Mouse (Mus musculus) cortical plate, adult 2 months (tissue): ENCODE data around the gene Tstd2. TPM values are rescaled to one million over a fixed set of nuclear protein-coding genes. Genes with fewer than 3 reads are reported as not detected.

ENCODE experiments used
- H3K27ac ChIP-seq: fragments of 200-500 bp; 2 replicates; pipeline ENCODE4 v1.5.1; 2012; ENCODE audit warnings: low read length, control low read depth, inconsistent platforms; ENCODE audit not compliant: insufficient read depth
- H3K4me1 ChIP-seq: fragments of 200-500 bp; 2 replicates; pipeline ENCODE4 v1.6.1; 2011; ENCODE audit warnings: low read length; ENCODE audit not compliant: control insufficient read depth, insufficient read depth
- H3K4me3 ChIP-seq: fragments of 200-500 bp; 2 replicates; pipeline ENCODE4 v1.5.1; 2011; ENCODE audit warnings: mild to moderate bottlenecking, low read length, control low read depth; ENCODE audit not compliant: insufficient read depth
- CTCF ChIP-seq: fragments of 200-500 bp; IDR thresholded peaks from 2 replicates; pipeline ENCODE4 v1.5.1; 2011; ENCODE audit warnings: mild to moderate bottlenecking, control low read depth, low read length; ENCODE audit not compliant: insufficient read depth; ENCODE audit errors: extremely low read depth
- POLR2A ChIP-seq: fragments of 200-500 bp; IDR thresholded peaks from 2 replicates; pipeline ENCODE4 v1.6.1; 2011; ENCODE audit warnings: mild to moderate bottlenecking, low read length, control low read depth; ENCODE audit not compliant: insufficient read depth; ENCODE audit errors: extremely low read depth
- polyA plus RNA-seq: library from polyadenylated mRNA; depleted of rRNA; stranded (reverse); fragments of >200 nt; gene quantifications from 2 replicates; pipeline ENCODE4 v1.2.3, GENCODE M21; 2012

The Tstd2 gene
- polyA plus RNA-seq, 1 experiment = 14.7 TPM

DNA sequence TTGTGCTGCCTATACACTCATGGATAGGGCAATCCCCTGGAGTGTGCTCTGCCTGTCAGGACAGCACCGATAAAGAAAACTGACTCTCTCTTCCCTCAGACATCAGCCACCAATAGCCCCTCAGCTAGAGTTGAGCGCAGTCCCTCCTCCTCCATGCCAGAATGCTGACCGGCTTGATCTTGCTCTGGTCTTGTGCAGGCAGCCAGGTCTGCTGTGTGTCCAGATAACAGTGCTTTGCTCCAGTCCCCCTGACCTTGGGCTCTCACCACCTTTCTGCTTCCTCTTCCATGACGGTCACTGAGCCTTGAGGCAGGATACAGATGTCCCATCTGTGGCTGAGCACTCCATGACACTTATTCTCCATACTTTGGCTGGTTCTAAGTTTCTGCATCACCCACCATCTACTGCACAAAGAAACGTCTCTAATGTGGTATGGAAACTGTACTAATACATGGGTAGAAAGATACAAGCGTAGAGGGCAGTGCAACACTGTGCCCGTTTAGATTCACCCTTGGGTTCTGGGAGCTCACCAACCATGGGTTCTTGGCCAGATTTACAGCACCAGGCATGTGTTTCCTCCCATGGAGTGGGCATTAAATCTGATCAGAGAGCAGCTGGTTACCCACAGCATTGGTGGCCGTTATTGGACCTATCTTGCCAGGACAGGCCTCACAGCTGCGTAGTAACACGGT is 36.3 kb downstream of the Tstd2 start:
- Histone ChIP-seq H3K27ac (no peak overlapping the region), H3K4me1 (peaks cover 3% of the 10 kb centered on the region; the same call in 1 of the 2 replicates), H3K4me3 (no peak overlapping the region)
- no peak for TF ChIP-seq CTCF
- TF ChIP-seq POLR2A = no peak

DNA sequence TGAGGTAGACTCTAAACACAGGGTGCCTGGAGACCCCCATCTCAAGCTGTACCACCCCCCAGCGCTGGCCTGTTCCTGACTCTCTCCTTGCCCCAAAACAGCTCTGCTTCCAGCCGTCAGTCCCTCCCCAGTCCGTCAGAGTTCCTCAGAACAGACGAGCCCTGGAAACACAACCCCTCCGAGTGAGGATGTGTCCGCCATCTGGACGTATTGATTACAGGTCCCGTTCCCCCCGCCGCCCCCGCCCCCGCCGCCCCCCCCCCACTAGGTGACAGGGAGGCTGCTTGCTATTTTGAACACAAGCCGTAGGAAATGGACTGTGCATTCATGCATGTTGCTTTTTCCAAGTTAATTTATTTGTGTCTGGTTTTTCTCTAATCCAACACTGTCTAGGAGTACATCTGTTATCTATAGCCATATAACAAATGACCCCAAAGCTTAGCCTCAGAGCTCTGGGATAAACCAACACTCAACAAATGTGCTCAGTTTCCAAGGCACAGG is 37.2 kb downstream of the Tstd2 start:
- H3K4me3 ChIP-seq = no peak overlapping the region
- TF ChIP-seq POLR2A = no peak
- no peak for TF ChIP-seq CTCF
- no peak overlapping the region for H3K27ac ChIP-seq
- H3K4me1 ChIP-seq = peaks cover 3% of the 10 kb centered on the region; the same call in 1 of the 2 replicates

DNA sequence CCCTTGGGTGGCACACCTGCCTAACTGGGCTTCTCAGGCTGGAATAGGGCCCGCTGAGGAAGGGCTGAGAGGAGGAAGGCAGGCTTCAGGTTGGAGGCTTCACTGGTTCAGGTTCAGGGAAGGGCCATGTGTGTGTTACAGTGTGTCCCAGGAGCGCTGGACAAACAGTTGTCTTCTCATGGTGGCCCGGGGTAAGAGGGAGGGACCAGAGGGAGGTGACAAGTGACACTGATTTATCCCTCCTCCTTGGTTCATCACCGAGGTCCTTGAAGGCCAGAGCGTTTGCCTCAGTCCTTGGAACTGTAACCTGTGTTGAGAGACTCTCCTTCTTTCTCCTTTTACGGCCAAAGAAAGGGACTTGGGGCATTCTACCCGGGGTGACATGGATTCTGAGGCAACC is 38.0 kb downstream of the Tstd2 start:
- TF ChIP-seq CTCF (no peak), POLR2A (no peak)
- no peak overlapping the region for H3K27ac ChIP-seq
- H3K4me1 ChIP-seq = peaks cover 3% of the 10 kb centered on the region; the same call in 1 of the 2 replicates
- no peak overlapping the region for H3K4me3 ChIP-seq

DNA sequence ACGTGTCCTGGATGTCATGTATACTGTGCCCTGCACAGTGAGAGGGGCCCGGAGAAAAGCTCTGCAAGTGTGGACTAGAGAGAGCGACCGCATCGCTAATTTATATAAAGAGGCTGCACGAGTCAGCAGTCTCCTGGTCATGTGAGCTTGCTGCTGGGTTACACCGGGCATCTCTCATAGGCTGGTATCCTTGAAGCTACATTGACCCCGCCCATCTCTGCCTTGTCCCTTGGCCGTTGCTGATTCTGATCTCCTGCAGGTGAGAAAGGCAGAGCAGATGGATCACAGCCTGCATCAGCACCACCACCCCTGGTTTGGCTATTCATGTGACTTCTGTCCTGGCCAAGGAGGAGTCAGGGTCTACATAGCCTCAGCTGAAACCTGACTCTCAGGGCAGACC is 39.4 kb downstream of the Tstd2 start:
- TF ChIP-seq CTCF = no peak
- no peak for TF ChIP-seq POLR2A
- Histone ChIP-seq H3K27ac (no peak overlapping the region), H3K4me1 (peaks cover 3% of the 10 kb centered on the region; the same call in 1 of the 2 replicates), H3K4me3 (no peak overlapping the region)

DNA sequence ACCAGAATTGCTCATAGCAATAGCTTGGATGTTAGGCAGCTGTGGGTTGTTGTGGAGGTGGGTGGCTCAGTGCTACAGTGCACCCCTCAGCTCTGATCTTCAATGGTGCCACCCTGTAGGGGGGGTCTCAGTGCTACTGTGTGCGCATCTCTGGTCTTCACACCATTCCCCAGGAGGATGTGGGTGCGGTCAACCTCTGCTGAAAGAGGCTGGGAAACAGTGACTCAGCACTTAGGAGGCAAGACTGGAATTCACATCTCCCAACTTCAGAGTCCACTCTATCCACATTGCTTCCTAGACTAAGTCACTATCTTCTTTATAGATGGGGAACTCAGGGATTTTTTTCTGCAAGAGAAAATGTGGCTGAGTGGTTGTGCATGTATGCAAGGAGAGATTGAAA is 40.9 kb downstream of the Tstd2 start:
- TF ChIP-seq CTCF (no peak), POLR2A (no peak)
- no peak overlapping the region for H3K4me3 ChIP-seq
- peaks cover 3% of the 10 kb centered on the region; the same call in 1 of the 2 replicates for H3K4me1 ChIP-seq

DNA sequence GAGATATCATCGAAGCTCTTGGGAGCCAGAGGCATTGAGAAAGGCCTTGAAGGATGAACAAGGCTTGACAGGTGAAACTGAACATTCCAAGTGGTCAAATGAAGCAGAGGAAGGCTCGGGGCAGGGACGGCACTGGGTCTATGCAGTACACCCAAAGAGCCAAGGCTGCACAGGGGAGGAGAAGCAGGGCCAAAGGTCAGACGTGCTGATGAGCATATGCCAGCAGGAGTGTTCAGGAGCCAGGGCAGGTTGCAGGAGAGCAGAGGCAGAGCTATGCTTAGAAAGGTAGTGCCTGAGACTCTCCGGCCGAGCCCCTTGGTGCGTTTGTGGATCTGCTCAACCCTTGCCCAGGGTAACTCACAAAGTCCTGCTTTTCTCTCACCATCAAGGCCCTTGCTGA is 41.9 kb downstream of the Tstd2 start:
- TF ChIP-seq CTCF (no peak), POLR2A (no peak)
- Histone ChIP-seq H3K4me1 (no peaks in the 10 kb centered on the region), H3K4me3 (no peak overlapping the region), H3K27ac (no peak overlapping the region)

More for the DNA sequence above, 40.9 kb downstream of the Tstd2 start:
- H3K27ac ChIP-seq = no peak overlapping the region

DNA sequence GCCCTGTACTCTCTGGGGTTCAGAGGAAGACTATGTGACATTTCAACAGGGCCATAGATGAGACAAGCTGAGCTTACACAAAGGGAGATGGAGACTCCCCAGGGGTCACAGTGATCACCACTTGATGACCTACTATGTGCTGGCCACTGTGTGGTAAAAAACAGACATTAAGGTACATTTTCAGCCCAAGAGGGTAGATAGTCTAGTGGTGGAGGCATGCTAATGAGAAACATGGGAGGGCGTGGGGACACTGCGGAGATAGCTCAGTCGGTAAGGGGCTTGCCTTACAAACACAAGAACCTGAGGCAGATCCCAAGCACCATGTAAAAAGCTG is 42.7 kb downstream of the Tstd2 start:
- TF ChIP-seq CTCF (no peak), POLR2A (no peak)
- peak overlapping the region; percentile 40; the same call in 1 of the 2 replicates for H3K27ac ChIP-seq
- H3K4me1 ChIP-seq = no peaks in the 10 kb centered on the region
- H3K4me3 ChIP-seq = no peak overlapping the region

DNA sequence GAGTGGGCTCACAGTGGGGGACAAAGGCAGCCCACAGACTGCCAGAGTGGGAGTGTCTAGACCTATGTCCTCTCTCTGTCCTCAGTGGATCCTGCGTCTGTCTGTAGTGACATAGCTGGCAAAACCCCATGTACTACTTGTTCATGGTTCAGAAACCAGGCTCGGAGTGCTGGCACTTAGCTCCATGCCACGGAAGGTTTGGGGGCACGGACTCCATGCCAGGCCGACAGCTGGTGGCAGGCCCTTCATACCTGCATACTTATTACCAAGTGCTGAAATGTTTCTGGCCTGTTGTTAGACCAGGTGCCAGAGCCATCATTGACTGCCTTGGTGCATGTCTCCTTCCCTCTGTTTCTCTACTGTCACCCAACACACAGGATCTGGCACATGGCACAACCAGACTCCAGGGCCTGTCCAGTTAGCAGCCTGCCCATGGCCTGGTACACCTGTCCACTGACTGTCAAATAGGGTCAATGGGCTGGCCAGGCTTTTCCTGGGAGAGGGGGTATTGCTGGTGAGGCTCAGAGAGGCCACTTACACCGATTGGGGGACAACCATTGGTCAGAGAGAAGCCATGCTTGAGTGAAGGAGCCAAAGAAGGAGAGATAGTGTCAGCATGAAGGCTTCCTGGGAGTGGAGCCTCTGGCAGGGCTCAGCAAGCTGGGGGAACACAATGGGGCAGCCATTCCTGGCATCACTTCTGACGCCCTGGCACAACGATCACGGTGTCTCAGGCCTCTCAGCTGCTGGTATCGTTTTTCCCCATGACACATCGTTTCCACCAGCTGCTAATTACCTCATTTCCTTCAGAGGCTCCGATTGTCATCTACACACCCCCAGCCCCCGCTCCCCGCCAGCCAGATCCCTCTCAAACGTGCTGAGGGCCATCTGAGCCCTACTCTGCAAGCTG is 43.3 kb downstream of the Tstd2 start:
- H3K4me1 ChIP-seq = no peaks in the 10 kb centered on the region
- H3K4me3 ChIP-seq = no peak overlapping the region
- H3K27ac ChIP-seq = peak overlapping the region; percentile 40; the same call in 1 of the 2 replicates
- no peak for TF ChIP-seq CTCF
- no peak for TF ChIP-seq POLR2A

DNA sequence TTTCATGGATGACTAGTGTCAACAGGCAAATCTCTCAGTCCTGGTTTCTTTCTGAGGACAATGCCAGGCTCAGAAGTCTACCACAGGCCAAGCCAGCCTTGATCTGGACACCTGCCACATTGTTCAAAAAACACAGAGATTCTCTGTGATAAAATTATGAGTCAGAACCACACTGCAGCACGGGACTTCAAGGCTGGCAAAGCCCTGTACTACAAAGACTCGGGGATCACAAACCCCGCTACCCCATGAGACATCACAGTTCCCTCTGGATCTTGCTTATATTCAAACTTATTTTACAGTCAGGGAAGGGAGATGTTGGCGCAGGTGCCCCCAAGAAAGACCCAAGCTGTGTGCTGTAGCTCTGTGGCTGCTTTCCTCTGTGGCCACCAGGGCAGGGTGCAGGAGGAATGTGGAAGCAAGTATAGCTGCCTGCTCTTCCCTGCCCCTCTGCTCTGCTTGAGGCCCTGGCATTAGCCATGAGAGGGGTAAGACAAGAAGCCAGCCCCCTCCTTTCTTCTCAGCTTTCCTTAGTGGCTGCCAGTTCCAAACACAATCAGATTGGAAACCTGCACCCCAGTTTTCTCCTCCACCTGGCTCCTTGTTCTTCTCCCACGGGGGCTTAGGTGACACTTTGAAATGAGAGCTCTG is 45.9 kb downstream of the Tstd2 start:
- no peak for TF ChIP-seq CTCF
- TF ChIP-seq POLR2A = no peak
- Histone ChIP-seq H3K4me3 (no peak overlapping the region), H3K27ac (peak overlapping the region; percentile 71), H3K4me1 (peaks cover 10% of the 10 kb centered on the region)
